Mouse (Mus musculus) activated CD4-positive, CD25-positive, alpha-beta regulatory T cell (primary cell): ENCODE measurements around the gene Timm8b. TPM values are rescaled to one million over a fixed set of nuclear protein-coding genes. Genes with fewer than 3 reads are reported as not detected.

Experiments
- polyA plus RNA-seq, 2 experiments: library from polyadenylated mRNA; unstranded; fragments of 100-300 nt; shearing (Covaris generic); gene quantifications; one replicate each; pipeline ENCODE4 v1.2.1; 2017

Timm8b gene
- 100 to 1,000 TPM; 123 to 129 TPM for polyA plus RNA-seq

GRCm38 (mm10) chr9:50603189-50603997 lies at the start of gene Timm8b, which contains the start of gene Sdhd:
TSS of gene Timm8b (plus strand) at chr9:50603910.
TSS of gene Sdhd (minus strand) at chr9:50603812.

GRCm38 (mm10) chr9:50554241-50555093 lies 49.2 kb upstream of the Timm8b start, which contains the start of gene Il18:
TSS of gene Il18 (plus strand) at chr9:50554827.

GRCm38 (mm10) chr9:50555094-50555446 lies 48.6 kb upstream of the Timm8b start, which contains the start of gene Bco2:
TSS of gene Bco2 (minus strand) at chr9:50555181.

GRCm38 (mm10) chr9:50561145-50561917 lies 42.4 kb upstream of the Timm8b start, which contains the start of gene Tex12:
TSS of gene Tex12 (minus strand) at chr9:50561325.

GRCm38 (mm10) chr9:50616766-50617603 lies 13.3 kb downstream of the Timm8b start, which contains the start of the genes Pih1d2 and Nkapd1:
TSS of gene Pih1d2 (plus strand) at chr9:50617321.
TSS of gene Nkapd1 (minus strand) at chr9:50617464.

Other genes with a start within 250 kb of the Timm8b start
- gene Plet1, start 109.4 kb upstream of the Timm8b start, polyA plus RNA-seq = under 1 TPM; 0.31 to 0.33 TPM
- 100 to 1,000 TPM; 127 to 128 TPM for gene Pts, start 75.2 kb upstream of the Timm8b start, polyA plus RNA-seq
- gene Il18, start 49.1 kb upstream of the Timm8b start, polyA plus RNA-seq = 1 to 10 TPM; 3.9 to 7.6 TPM
- gene Bco2, start 48.7 kb upstream of the Timm8b start, polyA plus RNA-seq = under 1 TPM; 0.82 TPM
- gene Tex12, start 42.6 kb upstream of the Timm8b start, polyA plus RNA-seq = under 1 TPM in 1 of 2 experiments, not detected in 1; 0.16 TPM
- gene Sdhd, start 98 bp upstream of the Timm8b start, polyA plus RNA-seq = 100 to 1,000 TPM; 189 to 227 TPM
- gene Pih1d2, start 13.4 kb downstream of the Timm8b start, polyA plus RNA-seq = 1 to 10 TPM in 1 of 2 experiments, not detected in 1; 1.3 TPM
- 10 to 100 TPM; 25.5 to 30.3 TPM for gene Nkapd1, start 13.6 kb downstream of the Timm8b start, polyA plus RNA-seq
- gene Dlat, start 55.9 kb downstream of the Timm8b start, polyA plus RNA-seq = 10 to 100 TPM; 36.7 to 38.2 TPM
- under 1 TPM; 0.20 to 0.22 TPM for gene Dixdc1, start 135.6 kb downstream of the Timm8b start, polyA plus RNA-seq
- gene 2310030G06Rik, start 142.6 kb downstream of the Timm8b start, polyA plus RNA-seq = not detected
- gene Cryab, start 147.4 kb downstream of the Timm8b start, polyA plus RNA-seq = not detected
- gene Hspb2, start 148.4 kb downstream of the Timm8b start, polyA plus RNA-seq = under 1 TPM in 1 of 2 experiments, not detected in 1; 0.84 TPM
- gene Fdxacb1, start 164.3 kb downstream of the Timm8b start, polyA plus RNA-seq = 1 to 10 TPM; 6.7 to 9.7 TPM
- 10 to 100 TPM; 15.9 to 21.5 TPM for gene Alg9, start 171.1 kb downstream of the Timm8b start, polyA plus RNA-seq
- gene 1110032A03Rik, start 171.6 kb downstream of the Timm8b start, polyA plus RNA-seq = 10 to 100 TPM; 10.1 to 14.5 TPM
- 10 to 100 TPM; 73.9 to 89.8 TPM for gene Ppp2r1b, start 241.4 kb downstream of the Timm8b start, polyA plus RNA-seq